Mouse (Mus musculus): ENCODE results near the gene Klhdc9. TPM values are rescaled to one million over a fixed set of nuclear protein-coding genes. Genes with fewer than 3 reads are reported as not detected.
"Not testable (repeated sequence)": the region's sequence is repeated elsewhere in the genome, so short reads cannot be mapped to it uniquely, and the experiment has no call there.

Gene Klhdc9
- polyA plus RNA-seq, 1 experiment from 2014 or later: 4.6 TPM

GRCm38 (mm10) chr1:171328244-171328643 lies 32.4 kb downstream of the Klhdc9 start:
- ATAC-seq: no peak; the same call in 1 of the 2 replicates

GRCm38 (mm10) chr1:171326588-171326987 lies 34.0 kb downstream of the Klhdc9 start:
- not testable (repeated sequence) for H3K27ac ChIP-seq (ENCODE audit: low read length); H3K9me3 ChIP-seq (replicated peaks; ENCODE audit: control insufficient read depth, low read length, poor library complexity, severe bottlenecking); H3K9ac ChIP-seq (ENCODE audit: low read depth, low read length); ATAC-seq; H3K4me2 ChIP-seq (ENCODE audit: low read length); H3K27me3 ChIP-seq (ENCODE audit: control insufficient read depth, insufficient read depth, low read depth, low read length); H3K4me3 ChIP-seq (ENCODE audit: low read depth, low read length); H3K36me3 ChIP-seq (ENCODE audit: control insufficient read depth, insufficient read depth, low read length)
- H3K4me1 ChIP-seq (ENCODE audit: control insufficient read depth, insufficient read depth, low read length): peaks cover 29% of the 10 kb centered on the region
- 88% methylated on average over 4 of the region's 4 CpGs for WGBS

More at GRCm38 (mm10) chr1:171328244-171328643, 32.4 kb downstream of the Klhdc9 start:
- Histone ChIP-seq H3K4me1 (ENCODE audit: control insufficient read depth, insufficient read depth, low read length) (peaks cover 40% of the 10 kb centered on the region), H3K4me3 (ENCODE audit: low read depth, low read length) (peak overlapping the region; percentile 63), H3K4me2 (ENCODE audit: low read length) (peak overlapping the region; percentile 92), H3K9ac (ENCODE audit: low read depth, low read length) (peak overlapping the region; percentile 97), H3K9me3 (replicated peaks; ENCODE audit: control insufficient read depth, low read length, poor library complexity, severe bottlenecking) (no peaks in the 10 kb centered on the region), H3K27me3 (ENCODE audit: control insufficient read depth, insufficient read depth, low read depth, low read length) (no peaks in the 10 kb centered on the region), H3K27ac (ENCODE audit: low read length) (peak overlapping the region; percentile 99), H3K36me3 (ENCODE audit: control insufficient read depth, insufficient read depth, low read length) (peaks cover 2% of the 10 kb centered on the region; the same call in 1 of the 2 replicates)
- 31% methylated on average over 9 of the region's 9 CpGs for WGBS

DNA sequence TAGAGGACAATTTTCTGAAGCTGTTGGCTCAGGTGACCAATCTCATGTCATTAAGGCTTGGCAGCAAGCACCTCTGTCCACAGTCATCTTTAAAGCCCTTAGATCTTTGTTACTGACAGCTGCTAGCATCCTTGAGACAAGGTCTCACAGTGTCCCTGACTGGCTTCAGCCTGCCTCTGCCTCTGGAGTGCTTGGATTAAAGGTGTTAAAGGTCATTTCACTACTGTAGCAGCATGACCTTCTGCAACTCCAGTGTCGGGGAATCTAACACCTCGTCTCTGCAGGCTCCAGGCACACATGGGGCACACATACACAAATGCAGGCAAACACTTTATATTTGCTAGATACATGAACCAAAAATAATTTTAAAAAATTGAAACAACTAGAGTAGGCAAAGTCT lies 35.0 kb downstream of the Klhdc9 start:
- Histone ChIP-seq H3K27ac (ENCODE audit: low read length) (no peak overlapping the region), H3K36me3 (ENCODE audit: control insufficient read depth, insufficient read depth, low read length) (no peaks in the 10 kb centered on the region), H3K9ac (ENCODE audit: low read depth, low read length) (no peak overlapping the region), H3K27me3 (ENCODE audit: control insufficient read depth, insufficient read depth, low read depth, low read length) (no peaks in the 10 kb centered on the region), H3K4me1 (ENCODE audit: control insufficient read depth, insufficient read depth, low read length) (peaks cover 21% of the 10 kb centered on the region), H3K9me3 (replicated peaks; ENCODE audit: control insufficient read depth, low read length, poor library complexity, severe bottlenecking) (no peaks in the 10 kb centered on the region), H3K4me3 (ENCODE audit: low read depth, low read length) (no peak overlapping the region), H3K4me2 (ENCODE audit: low read length) (no peak overlapping the region)
- 86% methylated on average over 2 of the region's 2 CpGs for WGBS
- no peak for ATAC-seq

GRCm38 (mm10) chr1:171322012-171322411 lies 38.6 kb downstream of the Klhdc9 start:
- peak; percentile 55; the same call in 1 of the 2 replicates for ATAC-seq
- WGBS: 86% methylated on average over 1 of the region's 1 CpGs

GRCm38 (mm10) chr1:171321415-171321814 lies 39.2 kb downstream of the Klhdc9 start:
- peaks cover 2% of the 10 kb centered on the region; the same call in 1 of the 2 replicates for H3K4me1 ChIP-seq (ENCODE audit: control insufficient read depth, insufficient read depth, low read length)
- H3K27me3 ChIP-seq (ENCODE audit: control insufficient read depth, insufficient read depth, low read depth, low read length): no peaks in the 10 kb centered on the region
- H3K4me2 ChIP-seq (ENCODE audit: low read length): no peak overlapping the region
- no peaks in the 10 kb centered on the region for H3K36me3 ChIP-seq (ENCODE audit: control insufficient read depth, insufficient read depth, low read length)
- H3K9ac ChIP-seq (ENCODE audit: low read depth, low read length): no peak overlapping the region
- H3K27ac ChIP-seq (ENCODE audit: low read length): no peak overlapping the region
- H3K9me3 ChIP-seq (replicated peaks; ENCODE audit: control insufficient read depth, low read length, poor library complexity, severe bottlenecking): no peaks in the 10 kb centered on the region
- H3K4me3 ChIP-seq (ENCODE audit: low read depth, low read length): no peak overlapping the region
- no peak for ATAC-seq

More at GRCm38 (mm10) chr1:171322012-171322411, 38.6 kb downstream of the Klhdc9 start:
- peaks cover 4% of the 10 kb centered on the region for H3K4me1 ChIP-seq (ENCODE audit: control insufficient read depth, insufficient read depth, low read length)
- H3K36me3 ChIP-seq (ENCODE audit: control insufficient read depth, insufficient read depth, low read length): no peaks in the 10 kb centered on the region
- H3K27ac ChIP-seq (ENCODE audit: low read length): no peak overlapping the region
- no peak overlapping the region for H3K9ac ChIP-seq (ENCODE audit: low read depth, low read length)
- H3K9me3 ChIP-seq (replicated peaks; ENCODE audit: control insufficient read depth, low read length, poor library complexity, severe bottlenecking): no peaks in the 10 kb centered on the region
- no peak overlapping the region for H3K4me2 ChIP-seq (ENCODE audit: low read length)
- H3K4me3 ChIP-seq (ENCODE audit: low read depth, low read length): no peak overlapping the region
- no peaks in the 10 kb centered on the region for H3K27me3 ChIP-seq (ENCODE audit: control insufficient read depth, insufficient read depth, low read depth, low read length)

GRCm38 (mm10) chr1:171320151-171320550 lies 40.4 kb downstream of the Klhdc9 start:
- H3K4me3 ChIP-seq (ENCODE audit: low read depth, low read length): no peak overlapping the region
- no peak overlapping the region for H3K9ac ChIP-seq (ENCODE audit: low read depth, low read length)
- H3K27ac ChIP-seq (ENCODE audit: low read length): no peak overlapping the region
- no peak overlapping the region for H3K4me2 ChIP-seq (ENCODE audit: low read length)
- H3K4me1 ChIP-seq (ENCODE audit: control insufficient read depth, insufficient read depth, low read length): no peaks in the 10 kb centered on the region
- 16% methylated on average over 5 of the region's 5 CpGs for WGBS
- H3K27me3 ChIP-seq (ENCODE audit: control insufficient read depth, insufficient read depth, low read depth, low read length): no peaks in the 10 kb centered on the region
- H3K9me3 ChIP-seq (replicated peaks; ENCODE audit: control insufficient read depth, low read length, poor library complexity, severe bottlenecking): no peaks in the 10 kb centered on the region
- no peaks in the 10 kb centered on the region for H3K36me3 ChIP-seq (ENCODE audit: control insufficient read depth, insufficient read depth, low read length)
- ATAC-seq: no peak

- no peaks in the 10 kb centered on the region for H3K9me3 ChIP-seq (replicated peaks; ENCODE audit: control insufficient read depth, low read length, poor library complexity, severe bottlenecking)
- 6% methylated on average over 7 of the region's 7 CpGs for WGBS
These were observed 40.9 kb downstream of the Klhdc9 start for GRCm38 (mm10) chr1:171319748-171320147.

GRCm38 (mm10) chr1:171309321-171309720 lies 51.3 kb downstream of the Klhdc9 start:
- H3K27me3 ChIP-seq (ENCODE audit: control insufficient read depth, insufficient read depth, low read depth, low read length): no peaks in the 10 kb centered on the region
- H3K4me3 ChIP-seq (ENCODE audit: low read depth, low read length): no peak overlapping the region
- WGBS: 65% methylated on average over 2 of the region's 2 CpGs
- H3K27ac ChIP-seq (ENCODE audit: low read length): no peak overlapping the region
- no peaks in the 10 kb centered on the region for H3K4me1 ChIP-seq (ENCODE audit: control insufficient read depth, insufficient read depth, low read length)
- no peak for ATAC-seq
- no peak overlapping the region for H3K4me2 ChIP-seq (ENCODE audit: low read length)
- H3K9me3 ChIP-seq (replicated peaks; ENCODE audit: control insufficient read depth, low read length, poor library complexity, severe bottlenecking): no peaks in the 10 kb centered on the region
- no peaks in the 10 kb centered on the region for H3K36me3 ChIP-seq (ENCODE audit: control insufficient read depth, insufficient read depth, low read length)
- H3K9ac ChIP-seq (ENCODE audit: low read depth, low read length): no peak overlapping the region

More at GRCm38 (mm10) chr1:171319748-171320147, 40.9 kb downstream of the Klhdc9 start:
- Histone ChIP-seq H3K27ac (ENCODE audit: low read length) (no peak overlapping the region), H3K27me3 (ENCODE audit: control insufficient read depth, insufficient read depth, low read depth, low read length) (no peaks in the 10 kb centered on the region), H3K4me1 (ENCODE audit: control insufficient read depth, insufficient read depth, low read length) (no peaks in the 10 kb centered on the region), H3K36me3 (ENCODE audit: control insufficient read depth, insufficient read depth, low read length) (no peaks in the 10 kb centered on the region), H3K4me2 (ENCODE audit: low read length) (no peak overlapping the region), H3K9ac (ENCODE audit: low read depth, low read length) (no peak overlapping the region), H3K4me3 (ENCODE audit: low read depth, low read length) (no peak overlapping the region)
- ATAC-seq: no peak

All from midbrain, embryonic 16.5 days (tissue).